Mouse (Mus musculus): Measurements from ENCODE around the gene Pakap. TPM values are rescaled to one million over a fixed set of nuclear protein-coding genes. Genes with fewer than 3 reads are reported as not detected.

Gene Pakap
- not detected in 2 replicates for total RNA-seq (2015)
- total RNA-seq (2017): not detected in 2 replicates

- ATAC-seq (ENCODE audit: poor library complexity, severe bottlenecking): no peak
These were observed at the start of gene Pakap for GRCm38 (mm10) chr4:57567666-57568206. TSS of gene Pakap (plus strand) at chr4:57568179.

- no peak for ATAC-seq (ENCODE audit: poor library complexity, severe bottlenecking)
These were observed 44.5 kb upstream of the Pakap start for GRCm38 (mm10) chr4:57523456-57523855.

GRCm38 (mm10) chr4:57524461-57524860 is 43.5 kb upstream of the Pakap start:
- no peak for ATAC-seq (ENCODE audit: poor library complexity, severe bottlenecking)

GRCm38 (mm10) chr4:57525221-57526011 is 42.6 kb upstream of the Pakap start:
- no peak for ATAC-seq (ENCODE audit: poor library complexity, severe bottlenecking)

GRCm38 (mm10) chr4:57528296-57528695 is 39.7 kb upstream of the Pakap start:
- no peak for ATAC-seq (ENCODE audit: poor library complexity, severe bottlenecking)

GRCm38 (mm10) chr4:57533686-57534085 is 34.3 kb upstream of the Pakap start:
- no peak for ATAC-seq (ENCODE audit: poor library complexity, severe bottlenecking)

GRCm38 (mm10) chr4:57534232-57534631 is 33.7 kb upstream of the Pakap start:
- no peak for ATAC-seq (ENCODE audit: poor library complexity, severe bottlenecking)

GRCm38 (mm10) chr4:57535087-57535486 is 32.9 kb upstream of the Pakap start:
- ATAC-seq (ENCODE audit: poor library complexity, severe bottlenecking): no peak

- no peak for ATAC-seq (ENCODE audit: poor library complexity, severe bottlenecking)
These were observed 29.8 kb upstream of the Pakap start for GRCm38 (mm10) chr4:57538029-57538688.

- ATAC-seq (ENCODE audit: poor library complexity, severe bottlenecking): no peak
These were observed 24.2 kb upstream of the Pakap start for GRCm38 (mm10) chr4:57543692-57544256.

GRCm38 (mm10) chr4:57547785-57548184 is 20.2 kb upstream of the Pakap start:
- ATAC-seq (ENCODE audit: poor library complexity, severe bottlenecking): no peak

GRCm38 (mm10) chr4:57550216-57550615 is 17.8 kb upstream of the Pakap start:
- ATAC-seq (ENCODE audit: poor library complexity, severe bottlenecking): no peak

GRCm38 (mm10) chr4:57557102-57557501 is 10.9 kb upstream of the Pakap start:
- ATAC-seq (ENCODE audit: poor library complexity, severe bottlenecking): no peak

- ATAC-seq (ENCODE audit: poor library complexity, severe bottlenecking): no peak
These were observed 8.5 kb upstream of the Pakap start for GRCm38 (mm10) chr4:57559438-57559837.

- ATAC-seq (ENCODE audit: poor library complexity, severe bottlenecking): no peak
These were observed 8.0 kb upstream of the Pakap start for GRCm38 (mm10) chr4:57560010-57560409.

GRCm38 (mm10) chr4:57561055-57561454 is 6.9 kb upstream of the Pakap start:
- ATAC-seq (ENCODE audit: poor library complexity, severe bottlenecking): no peak

GRCm38 (mm10) chr4:57565283-57565682 is 2.7 kb upstream of the Pakap start:
- no peak for ATAC-seq (ENCODE audit: poor library complexity, severe bottlenecking)

- no peak for ATAC-seq (ENCODE audit: poor library complexity, severe bottlenecking)
These were observed 2.2 kb upstream of the Pakap start for GRCm38 (mm10) chr4:57565811-57566210.

GRCm38 (mm10) chr4:57568268-57569068 is 489 bp downstream of the Pakap start:
- ATAC-seq (ENCODE audit: poor library complexity, severe bottlenecking): no peak

- ATAC-seq (ENCODE audit: poor library complexity, severe bottlenecking): no peak
These were observed 1.0 kb downstream of the Pakap start for GRCm38 (mm10) chr4:57569069-57569355.

- ATAC-seq (ENCODE audit: poor library complexity, severe bottlenecking): no peak
These were observed 1.7 kb downstream of the Pakap start for GRCm38 (mm10) chr4:57569711-57570110.
